Mouse (Mus musculus): Measurements from ENCODE around the gene Cux1. TPM values are rescaled to one million over a fixed set of nuclear protein-coding genes. Genes with fewer than 3 reads are reported as not detected.

Gene Cux1
- total and polyA plus RNA-seq, 3 experiments = 46.8 to 101 (median 85.8) TPM

- intact Hi-C loops (cut with DNase I) = no loop called here
- 62% methylated on average over 6 of the region's 6 CpGs for WGBS
- 0 out of 2 replicates have a peak, but pooled peaks cover 2% of the 10 kb centered on the region for H3K36me3 ChIP-seq (ENCODE audit: control insufficient read depth, insufficient read depth, low read length)
- DNase-seq = no peak
- H3K79me2 ChIP-seq (replicated peaks; ENCODE audit: control insufficient read depth, insufficient read depth, low read length) = peaks cover under 1% of the 10 kb centered on the region
- H3K9ac ChIP-seq (ENCODE audit: low read depth, low read length) = no peak overlapping the region
- no peak for TF ChIP-seq CTCF (IDR thresholded peaks at IDR 0.05)
- no peak for TF ChIP-seq EP300 (IDR thresholded peaks at IDR 0.05; ENCODE audit: insufficient read depth, low read depth, low read length)
- TF ChIP-seq POLR2A (IDR thresholded peaks at IDR 0.05; ENCODE audit: insufficient read depth, low read depth, low read length) = no peak
- H3K27ac ChIP-seq = no peak overlapping the region
- H3K4me3 ChIP-seq = no peak overlapping the region
- no peaks in the 10 kb centered on the region for H3K27me3 ChIP-seq (ENCODE audit: control insufficient read depth, insufficient read depth, low read length)
- peaks cover 16% of the 10 kb centered on the region for H3K4me1 ChIP-seq (ENCODE audit: control insufficient read depth, insufficient read depth, low read length)
Measured at GRCm38 (mm10) chr5:136551571-136551970, 15.7 kb downstream of the Cux1 start.

GRCm38 (mm10) chr5:136550726-136551125, 16.6 kb downstream of the Cux1 start:
- Histone ChIP-seq H3K27me3 (ENCODE audit: control insufficient read depth, insufficient read depth, low read length) (no peaks in the 10 kb centered on the region), H3K4me1 (ENCODE audit: control insufficient read depth, insufficient read depth, low read length) (peaks cover 10% of the 10 kb centered on the region), H3K36me3 (ENCODE audit: control insufficient read depth, insufficient read depth, low read length) (no peaks in the 10 kb centered on the region), H3K9ac (ENCODE audit: low read depth, low read length) (no peak overlapping the region), H3K27ac (no peak overlapping the region), H3K79me2 (replicated peaks; ENCODE audit: control insufficient read depth, insufficient read depth, low read length) (peaks cover 1% of the 10 kb centered on the region; the same call in 1 of the 2 replicates), H3K4me3 (no peak overlapping the region)
- no peak for DNase-seq
- intact Hi-C loops (cut with DNase I) = no loop called here
- WGBS = 53% methylated on average over 2 of the region's 2 CpGs
- TF ChIP-seq POLR2A (IDR thresholded peaks at IDR 0.05; ENCODE audit: insufficient read depth, low read depth, low read length) = no peak
- TF ChIP-seq EP300 (IDR thresholded peaks at IDR 0.05; ENCODE audit: insufficient read depth, low read depth, low read length) = no peak
- no peak for TF ChIP-seq CTCF (IDR thresholded peaks at IDR 0.05)

- intact Hi-C loops (cut with DNase I) = no loop called here
- Histone ChIP-seq H3K27me3 (ENCODE audit: control insufficient read depth, insufficient read depth, low read length) (no peaks in the 10 kb centered on the region), H3K4me3 (no peak overlapping the region), H3K4me1 (ENCODE audit: control insufficient read depth, insufficient read depth, low read length) (peaks cover 5% of the 10 kb centered on the region), H3K36me3 (ENCODE audit: control insufficient read depth, insufficient read depth, low read length) (no peaks in the 10 kb centered on the region; the same call in 1 of the 2 replicates), H3K79me2 (replicated peaks; ENCODE audit: control insufficient read depth, insufficient read depth, low read length) (peaks cover 2% of the 10 kb centered on the region; the same call in 1 of the 2 replicates), H3K9ac (ENCODE audit: low read depth, low read length) (no peak overlapping the region), H3K27ac (no peak overlapping the region)
- DNase-seq = no peak
- 75% methylated on average over 2 of the region's 2 CpGs for WGBS
- no peak for TF ChIP-seq POLR2A (IDR thresholded peaks at IDR 0.05; ENCODE audit: insufficient read depth, low read depth, low read length)
- TF ChIP-seq EP300 (IDR thresholded peaks at IDR 0.05; ENCODE audit: insufficient read depth, low read depth, low read length) = no peak
Measured at GRCm38 (mm10) chr5:136548776-136549175, 18.5 kb downstream of the Cux1 start.

GRCm38 (mm10) chr5:136545061-136545460, 22.2 kb downstream of the Cux1 start:
- H3K4me1 ChIP-seq (ENCODE audit: control insufficient read depth, insufficient read depth, low read length) = peaks cover 14% of the 10 kb centered on the region
- intact Hi-C loops (cut with DNase I) = no loop called here

GRCm38 (mm10) chr5:136543171-136543570, 24.1 kb downstream of the Cux1 start:
- no peaks in the 10 kb centered on the region for H3K27me3 ChIP-seq (ENCODE audit: control insufficient read depth, insufficient read depth, low read length)
- peaks cover 5% of the 10 kb centered on the region for H3K36me3 ChIP-seq (ENCODE audit: control insufficient read depth, insufficient read depth, low read length)
- intact Hi-C loops (cut with DNase I) = no loop called here
- peaks cover 8% of the 10 kb centered on the region for H3K79me2 ChIP-seq (replicated peaks; ENCODE audit: control insufficient read depth, insufficient read depth, low read length)
- TF ChIP-seq POLR2A (IDR thresholded peaks at IDR 0.05; ENCODE audit: insufficient read depth, low read depth, low read length) (no peak), EP300 (IDR thresholded peaks at IDR 0.05; ENCODE audit: insufficient read depth, low read depth, low read length) (no peak), CTCF (IDR thresholded peaks at IDR 0.05) (no peak)
- H3K9ac ChIP-seq (ENCODE audit: low read depth, low read length) = no peak overlapping the region
- H3K27ac ChIP-seq = no peak overlapping the region
- peaks cover 19% of the 10 kb centered on the region for H3K4me1 ChIP-seq (ENCODE audit: control insufficient read depth, insufficient read depth, low read length)
- no peak for DNase-seq
- H3K4me3 ChIP-seq = no peak overlapping the region

More at GRCm38 (mm10) chr5:136545061-136545460, 22.2 kb downstream of the Cux1 start:
- no peak for DNase-seq
- H3K36me3 ChIP-seq (ENCODE audit: control insufficient read depth, insufficient read depth, low read length) = peaks cover 3% of the 10 kb centered on the region
- H3K9ac ChIP-seq (ENCODE audit: low read depth, low read length) = no peak overlapping the region
- no peak overlapping the region for H3K27ac ChIP-seq
- 36% methylated on average over 4 of the region's 4 CpGs for WGBS
- H3K27me3 ChIP-seq (ENCODE audit: control insufficient read depth, insufficient read depth, low read length) = no peaks in the 10 kb centered on the region
- no peak overlapping the region for H3K4me3 ChIP-seq
- H3K79me2 ChIP-seq (replicated peaks; ENCODE audit: control insufficient read depth, insufficient read depth, low read length) = peaks cover 4% of the 10 kb centered on the region; the same call in 1 of the 2 replicates
- TF ChIP-seq EP300 (IDR thresholded peaks at IDR 0.05; ENCODE audit: insufficient read depth, low read depth, low read length) (no peak), POLR2A (IDR thresholded peaks at IDR 0.05; ENCODE audit: insufficient read depth, low read depth, low read length) (no peak), CTCF (IDR thresholded peaks at IDR 0.05) (no peak)

GRCm38 (mm10) chr5:136540952-136541351, 26.3 kb downstream of the Cux1 start:
- H3K4me1 ChIP-seq (ENCODE audit: control insufficient read depth, insufficient read depth, low read length) = peaks cover 21% of the 10 kb centered on the region
- H3K27me3 ChIP-seq (ENCODE audit: control insufficient read depth, insufficient read depth, low read length) = no peaks in the 10 kb centered on the region
- TF ChIP-seq EP300 (IDR thresholded peaks at IDR 0.05; ENCODE audit: insufficient read depth, low read depth, low read length) (peak; percentile 70; the same call in 1 of the 2 replicates), CTCF (IDR thresholded peaks at IDR 0.05) (0 out of 2 replicates have a peak, but pooled peaks have one; percentile 8), POLR2A (IDR thresholded peaks at IDR 0.05; ENCODE audit: insufficient read depth, low read depth, low read length) (0 out of 2 replicates have a peak, but pooled peaks have one; percentile 8)
- peak; percentile 81 to 85 for DNase-seq
- peak overlapping the region; percentile 3 for H3K27ac ChIP-seq
- H3K36me3 ChIP-seq (ENCODE audit: control insufficient read depth, insufficient read depth, low read length) = peaks cover 5% of the 10 kb centered on the region
- no peak overlapping the region for H3K9ac ChIP-seq (ENCODE audit: low read depth, low read length)
- intact Hi-C loops (cut with DNase I) = no loop called here
- peaks cover 8% of the 10 kb centered on the region for H3K79me2 ChIP-seq (replicated peaks; ENCODE audit: control insufficient read depth, insufficient read depth, low read length)
- no peak overlapping the region for H3K4me3 ChIP-seq
